Mouse (Mus musculus): ENCODE data around the gene Pip4k2b. TPM values are rescaled to one million over a fixed set of nuclear protein-coding genes. Genes with fewer than 3 reads are reported as not detected.

Pip4k2b gene
- polyA plus RNA-seq, 1 experiment from 2014 or later, result 0.63 TPM

- Histone ChIP-seq H3K4me2 (replicated peaks; ENCODE audit: low read depth) (peak overlapping the region; percentile 87), H3K36me3 (ENCODE audit: control insufficient read depth, insufficient read depth) (peaks cover 30% of the 10 kb centered on the region), H3K27me3 (replicated peaks; ENCODE audit: control insufficient read depth, insufficient read depth, low read length) (no peaks in the 10 kb centered on the region), H3K4me3 (ENCODE audit: low read depth, low read length) (peak overlapping the region; percentile 89), H3K9me3 (ENCODE audit: control insufficient read depth) (no peaks in the 10 kb centered on the region), H3K4me1 (replicated peaks; ENCODE audit: control insufficient read depth, insufficient read depth, low read length) (peaks cover 5% of the 10 kb centered on the region; the same call in 1 of the 2 replicates), H3K9ac (ENCODE audit: low read depth, low read length) (peak overlapping the region; percentile 78), H3K27ac (ENCODE audit: low read depth, low read length) (peak overlapping the region; percentile 80)
- 2% methylated on average over 38 of the region's 57 CpGs for WGBS
- ATAC-seq, result peak; percentile 98
- TF ChIP-seq CTCF (IDR thresholded peaks at IDR 0.05; ENCODE audit: low read depth), result no peak
Measured at GRCm38 (mm10) chr11:97744718-97745330, 320 bp upstream of the Pip4k2b start.

GRCm38 (mm10) chr11:97743423-97743822 lies 1.1 kb downstream of the Pip4k2b start:
- WGBS, result 19% methylated on average over 9 of the region's 9 CpGs
- ATAC-seq, result no peak
- H3K4me1 ChIP-seq (replicated peaks; ENCODE audit: control insufficient read depth, insufficient read depth, low read length), result peaks cover 5% of the 10 kb centered on the region; the same call in 1 of the 2 replicates
- peak overlapping the region; percentile 87 for H3K4me2 ChIP-seq (replicated peaks; ENCODE audit: low read depth)
- peaks cover 18% of the 10 kb centered on the region for H3K36me3 ChIP-seq (ENCODE audit: control insufficient read depth, insufficient read depth)
- H3K9ac ChIP-seq (ENCODE audit: low read depth, low read length), result peak overlapping the region; percentile 76; the same call in 1 of the 2 replicates
- H3K27ac ChIP-seq (ENCODE audit: low read depth, low read length), result no peak overlapping the region
- TF ChIP-seq CTCF (IDR thresholded peaks at IDR 0.05; ENCODE audit: low read depth), result no peak
- H3K27me3 ChIP-seq (replicated peaks; ENCODE audit: control insufficient read depth, insufficient read depth, low read length), result no peaks in the 10 kb centered on the region
- H3K4me3 ChIP-seq (ENCODE audit: low read depth, low read length), result peak overlapping the region; percentile 89
- H3K9me3 ChIP-seq (ENCODE audit: control insufficient read depth), result no peaks in the 10 kb centered on the region

- 0 out of 2 replicates have a peak overlapping the region, but pooled peaks have one; percentile 76 for H3K9ac ChIP-seq (ENCODE audit: low read depth, low read length)
Measured at GRCm38 (mm10) chr11:97742591-97742990, 1.9 kb downstream of the Pip4k2b start.

GRCm38 (mm10) chr11:97742157-97742556 lies 2.3 kb downstream of the Pip4k2b start:
- Histone ChIP-seq H3K9ac (ENCODE audit: low read depth, low read length) (no peak overlapping the region), H3K36me3 (ENCODE audit: control insufficient read depth, insufficient read depth) (peaks cover 7% of the 10 kb centered on the region; the same call in 1 of the 2 replicates), H3K27ac (ENCODE audit: low read depth, low read length) (no peak overlapping the region), H3K4me2 (replicated peaks; ENCODE audit: low read depth) (no peak overlapping the region), H3K9me3 (ENCODE audit: control insufficient read depth) (no peaks in the 10 kb centered on the region), H3K4me3 (ENCODE audit: low read depth, low read length) (no peak overlapping the region), H3K27me3 (replicated peaks; ENCODE audit: control insufficient read depth, insufficient read depth, low read length) (no peaks in the 10 kb centered on the region), H3K4me1 (replicated peaks; ENCODE audit: control insufficient read depth, insufficient read depth, low read length) (peaks cover 5% of the 10 kb centered on the region; the same call in 1 of the 2 replicates)
- no peak for ATAC-seq
- 91% methylated on average over 5 of the region's 5 CpGs for WGBS
- no peak for TF ChIP-seq CTCF (IDR thresholded peaks at IDR 0.05; ENCODE audit: low read depth)

More at GRCm38 (mm10) chr11:97742591-97742990, 1.9 kb downstream of the Pip4k2b start:
- Histone ChIP-seq H3K4me3 (ENCODE audit: low read depth, low read length) (no peak overlapping the region), H3K9me3 (ENCODE audit: control insufficient read depth) (no peaks in the 10 kb centered on the region), H3K36me3 (ENCODE audit: control insufficient read depth, insufficient read depth) (peaks cover 10% of the 10 kb centered on the region; the same call in 1 of the 2 replicates), H3K27me3 (replicated peaks; ENCODE audit: control insufficient read depth, insufficient read depth, low read length) (no peaks in the 10 kb centered on the region), H3K27ac (ENCODE audit: low read depth, low read length) (no peak overlapping the region), H3K4me1 (replicated peaks; ENCODE audit: control insufficient read depth, insufficient read depth, low read length) (peaks cover 5% of the 10 kb centered on the region; the same call in 1 of the 2 replicates), H3K4me2 (replicated peaks; ENCODE audit: low read depth) (peak overlapping the region; percentile 87; the same call in 1 of the 2 replicates)
- WGBS, result 90% methylated on average over 9 of the region's 9 CpGs
- no peak for TF ChIP-seq CTCF (IDR thresholded peaks at IDR 0.05; ENCODE audit: low read depth)
- no peak for ATAC-seq

- Histone ChIP-seq H3K9ac (ENCODE audit: low read depth, low read length) (no peak overlapping the region), H3K4me1 (replicated peaks; ENCODE audit: control insufficient read depth, insufficient read depth, low read length) (peaks cover 5% of the 10 kb centered on the region; the same call in 1 of the 2 replicates), H3K4me3 (ENCODE audit: low read depth, low read length) (no peak overlapping the region), H3K27ac (ENCODE audit: low read depth, low read length) (no peak overlapping the region), H3K4me2 (replicated peaks; ENCODE audit: low read depth) (no peak overlapping the region), H3K36me3 (ENCODE audit: control insufficient read depth, insufficient read depth) (no peaks in the 10 kb centered on the region), H3K9me3 (ENCODE audit: control insufficient read depth) (no peaks in the 10 kb centered on the region), H3K27me3 (replicated peaks; ENCODE audit: control insufficient read depth, insufficient read depth, low read length) (no peaks in the 10 kb centered on the region)
- no peak for TF ChIP-seq CTCF (IDR thresholded peaks at IDR 0.05; ENCODE audit: low read depth)
- 54% methylated on average over 7 of the region's 7 CpGs for WGBS
- no peak for ATAC-seq
Measured at GRCm38 (mm10) chr11:97740190-97740589, 4.3 kb downstream of the Pip4k2b start.

DNA sequence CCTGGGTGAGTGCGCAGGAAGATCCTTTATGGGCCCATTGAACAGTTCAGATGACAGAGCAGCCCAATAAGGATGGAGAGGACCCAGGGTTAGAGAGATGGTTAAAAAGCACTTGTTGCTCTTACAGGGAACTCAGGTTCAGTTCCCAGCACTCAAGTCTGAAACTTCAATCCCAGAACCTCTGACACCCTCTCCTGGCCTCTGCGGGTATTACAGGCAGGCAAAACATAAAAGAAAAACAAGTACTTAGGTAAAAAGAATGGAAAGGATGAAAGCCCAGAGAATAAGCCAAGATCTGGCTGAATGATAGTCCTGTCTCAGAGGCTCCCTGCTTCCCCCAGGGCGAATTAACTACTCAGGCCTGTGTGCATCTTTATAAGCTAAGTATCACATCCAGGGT lies 5.3 kb downstream of the Pip4k2b start:
- Histone ChIP-seq H3K4me2 (replicated peaks; ENCODE audit: low read depth) (no peak overlapping the region), H3K4me1 (replicated peaks; ENCODE audit: control insufficient read depth, insufficient read depth, low read length) (peaks cover 5% of the 10 kb centered on the region; the same call in 1 of the 2 replicates), H3K27ac (ENCODE audit: low read depth, low read length) (no peak overlapping the region), H3K9ac (ENCODE audit: low read depth, low read length) (no peak overlapping the region), H3K27me3 (replicated peaks; ENCODE audit: control insufficient read depth, insufficient read depth, low read length) (no peaks in the 10 kb centered on the region), H3K9me3 (ENCODE audit: control insufficient read depth) (no peaks in the 10 kb centered on the region), H3K36me3 (ENCODE audit: control insufficient read depth, insufficient read depth) (no peaks in the 10 kb centered on the region), H3K4me3 (ENCODE audit: low read depth, low read length) (no peak overlapping the region)
- no peak for ATAC-seq
- TF ChIP-seq CTCF (IDR thresholded peaks at IDR 0.05; ENCODE audit: low read depth), result no peak; the same call in 1 of the 2 replicates
- WGBS, result 95% methylated on average over 3 of the region's 3 CpGs
